Mouse (Mus musculus): ENCODE measurements around the gene Acbd4.

Acbd4 gene

GRCm38 (mm10) chr11:103141101-103141943 is 39.8 kb downstream of the Acbd4 start:
- in situ Hi-C loops (cut with MboI, MseI) = no loop called here

GRCm38 (mm10) chr11:103141944-103142255 is 40.4 kb downstream of the Acbd4 start:
- in situ Hi-C loops (cut with MboI, MseI) = no loop called here

GRCm38 (mm10) chr11:103142441-103143182 is 41.1 kb downstream of the Acbd4 start:
- in situ Hi-C loops (cut with MboI, MseI) = no loop called here

GRCm38 (mm10) chr11:103144309-103145285 is 43.1 kb downstream of the Acbd4 start:
- in situ Hi-C loops (cut with MboI, MseI) = no loop called here

GRCm38 (mm10) chr11:103146386-103146785 is 44.9 kb downstream of the Acbd4 start:
- in situ Hi-C loops (cut with MboI, MseI) = no loop called here

- in situ Hi-C loops (cut with MboI, MseI) = no loop called here
Observed at GRCm38 (mm10) chr11:103147766-103148165, 46.3 kb downstream of the Acbd4 start.

GRCm38 (mm10) chr11:103149771-103150170 is 48.3 kb downstream of the Acbd4 start:
- in situ Hi-C loops (cut with MboI, MseI) = no loop called here

GRCm38 (mm10) chr11:103158621-103159478 is 57.4 kb downstream of the Acbd4 start:
- in situ Hi-C loops (cut with MboI, MseI) = loop anchor here (5.0 kb wide), 1 partner anchor 57 kb away; the partner anchor contains the start of genes Acbd4 and Plcd3

- in situ Hi-C loops (cut with MboI, MseI) = no loop called here
Observed at GRCm38 (mm10) chr11:103160738-103161137, 59.3 kb downstream of the Acbd4 start.

- in situ Hi-C loops (cut with MboI, MseI) = no loop called here
Observed at GRCm38 (mm10) chr11:103161449-103161848, 60.0 kb downstream of the Acbd4 start.
